Mouse (Mus musculus): ENCODE measurements around the gene Olfr1181. TPM values are rescaled to one million over a fixed set of nuclear protein-coding genes. Genes with fewer than 3 reads are reported as not detected.
"Not testable (repeated sequence)": the region's sequence is repeated elsewhere in the genome, so short reads cannot be mapped to it uniquely, and the experiment has no call there.

Gene Olfr1181
- total RNA-seq (2021): not detected
- long read RNA-seq, experiment 1: 0 reads
- long read RNA-seq, experiment 2: 0 reads

DNA sequence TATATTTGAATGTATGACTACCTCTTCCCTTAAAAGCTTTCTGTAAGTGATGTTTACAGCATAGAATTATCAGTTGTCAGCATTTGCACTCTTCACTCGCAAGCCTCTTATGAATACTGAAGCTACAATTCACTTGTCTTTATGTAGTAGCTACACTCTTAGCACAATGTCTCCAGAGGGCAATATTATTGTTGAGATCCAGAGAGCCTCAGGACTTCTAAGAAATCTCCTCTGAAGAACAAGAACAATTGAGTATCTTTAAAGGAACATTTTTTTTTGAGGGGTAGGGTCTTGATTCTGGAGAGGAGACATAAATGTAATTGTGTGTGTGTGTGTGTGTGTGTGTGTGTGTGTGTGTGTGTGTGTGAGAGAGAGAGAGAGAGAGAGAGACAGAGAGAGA, at the start of gene Olfr1181:
Olfr1181 (minus strand) TSS at position 101 of the 400 bp plus-strand sequence.
- DNase-seq (ENCODE audit: low spot score in 2 of 2): no peak

- DNase-seq (ENCODE audit: low spot score in 2 of 2): not testable (repeated sequence)
These were observed 28.6 kb upstream of the Olfr1181 start, which contains the start of gene Olfr1183 for GRCm38 (mm10) chr2:88454567-88454966. Gene Olfr1183, plus strand, starts transcription at chr2:88454867.

- DNase-seq (ENCODE audit: low spot score in 2 of 2): no peak
These were observed 23.1 kb upstream of the Olfr1181 start, which contains the start of gene Gm13757 for GRCm38 (mm10) chr2:88449031-88449430. Gene Gm13757, minus strand, starts transcription at chr2:88449131.

DNA sequence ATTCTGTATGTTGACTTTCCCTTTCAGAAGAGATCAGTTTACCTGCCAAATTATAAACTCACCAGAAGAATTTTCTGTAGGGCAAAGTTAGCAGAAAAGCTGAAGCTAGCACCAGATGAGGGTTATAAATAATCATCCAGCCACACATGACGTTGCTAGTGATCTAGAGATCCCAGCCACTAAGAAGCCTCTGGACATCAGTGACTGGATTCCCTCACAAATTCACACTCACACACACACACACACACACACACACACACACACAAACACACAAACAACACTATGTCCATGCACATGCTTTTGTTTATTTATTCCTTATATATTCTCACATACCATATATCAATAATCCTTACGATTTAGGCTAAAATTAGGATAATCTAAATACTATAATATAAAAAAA, 6.9 kb downstream of the Olfr1181 start, which contains the start of gene Olfr1180:
Olfr1180 (minus strand) TSS at position 101 of the 400 bp plus-strand sequence.
- no peak for DNase-seq (ENCODE audit: low spot score in 2 of 2)

DNA sequence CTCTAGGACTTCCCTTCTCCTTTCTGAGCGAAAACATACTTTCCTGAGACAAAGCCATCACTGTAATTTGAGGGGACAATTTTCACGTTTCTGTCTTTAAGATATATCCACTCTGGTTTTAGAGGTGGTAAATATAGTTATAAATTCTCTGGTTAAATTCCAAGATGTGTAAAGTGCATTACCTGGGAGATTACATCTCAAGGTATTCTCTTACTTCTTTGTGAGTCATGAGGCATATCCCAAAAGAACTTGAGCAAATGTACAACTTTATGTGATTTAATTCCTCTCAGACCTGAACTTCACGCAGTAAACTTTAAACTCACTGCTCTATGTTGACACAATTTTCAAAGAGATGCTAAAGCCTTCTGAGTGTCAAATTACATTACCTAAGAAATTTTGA, 19.6 kb downstream of the Olfr1181 start, which contains the start of gene Olfr1179:
Olfr1179 (minus strand) TSS at position 101 of the 400 bp plus-strand sequence.
- no peak for DNase-seq (ENCODE audit: low spot score in 2 of 2)

DNA sequence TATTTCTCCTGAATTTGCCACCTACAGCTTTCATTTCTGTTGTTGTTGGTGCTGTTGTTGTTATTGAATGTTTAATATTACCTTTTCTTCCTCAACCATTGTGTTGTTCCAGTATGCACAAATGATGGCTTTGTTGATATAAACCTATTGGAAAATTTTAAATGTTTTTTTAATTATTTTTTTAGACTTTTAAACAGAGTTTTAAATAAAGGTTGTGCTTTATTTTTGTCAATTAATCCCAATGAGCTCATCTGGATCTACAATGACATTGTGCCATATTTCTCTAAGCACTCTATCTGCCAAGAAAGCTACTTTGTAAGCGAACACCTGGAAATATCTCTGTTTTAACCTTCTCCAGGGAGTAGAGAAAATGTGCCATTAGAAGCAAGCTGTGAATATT, 39.2 kb downstream of the Olfr1181 start, which contains the start of gene Olfr1178:
Olfr1178 (plus strand) TSS at position 301 of the 400 bp plus-strand sequence.
- DNase-seq (ENCODE audit: low spot score in 2 of 2): no peak

Other genes with a start within 250 kb of the Olfr1181 start
- gene Olfr1168, start 244.3 kb downstream of the Olfr1181 start, total RNA-seq (2021): not detected
- not detected for gene Olfr1170, start 197.8 kb downstream of the Olfr1181 start, total RNA-seq (2021)
- gene Olfr1173, start 146.3 kb downstream of the Olfr1181 start, total RNA-seq (2021): not detected
- gene Olfr1174-ps, start 111.0 kb downstream of the Olfr1181 start, total RNA-seq (2021): not detected
- not detected for gene Olfr1175-ps, start 99.0 kb downstream of the Olfr1181 start, total RNA-seq (2021)
- not detected for gene Olfr1176, start 89.5 kb downstream of the Olfr1181 start, total RNA-seq (2021)
- not detected for gene Olfr1177-ps, start 79.7 kb downstream of the Olfr1181 start, total RNA-seq (2021)
- not detected for gene Olfr1178, start 39.1 kb downstream of the Olfr1181 start, total RNA-seq (2021)
- gene Olfr1179, start 19.7 kb downstream of the Olfr1181 start, total RNA-seq (2021): not detected
- not detected for gene Olfr1180, start 7.0 kb downstream of the Olfr1181 start, total RNA-seq (2021)
- gene Gm13757, start 23.0 kb upstream of the Olfr1181 start, total RNA-seq (2021): not detected
- gene Olfr1183, start 28.7 kb upstream of the Olfr1181 start, total RNA-seq (2021): not detected
- not detected for gene Olfr1184, start 57.4 kb upstream of the Olfr1181 start, total RNA-seq (2021)
- gene Olfr1185-ps1, start 67.1 kb upstream of the Olfr1181 start, total RNA-seq (2021): not detected
- gene Olfr1186, start 92.4 kb upstream of the Olfr1181 start, total RNA-seq (2021): not detected
- not detected for gene Olfr1188, start 130.8 kb upstream of the Olfr1181 start, total RNA-seq (2021)
- gene Olfr1189, start 160.3 kb upstream of the Olfr1181 start, total RNA-seq (2021): not detected
- not detected for gene Olfr1191-ps1, start 214.4 kb upstream of the Olfr1181 start, total RNA-seq (2021)
- gene Olfr1192-ps1, start 222.3 kb upstream of the Olfr1181 start, total RNA-seq (2021): not detected
- gene Olfr1193, start 249.5 kb upstream of the Olfr1181 start, total RNA-seq (2021): not detected

Data from left cerebral cortex, adult 18-20 months (tissue).